Mouse (Mus musculus) T-cell, adult 66 days (primary cell): ENCODE measurements around the gene Dock4. TPM values are rescaled to one million over a fixed set of nuclear protein-coding genes. Genes with fewer than 3 reads are reported as not detected.

ENCODE experiments used
- total RNA-seq, 2 experiments: library from RNA; stranded (reverse); gene quantifications; 3 replicates in 1 of 2; 4 replicates in 1 of 2; pipeline ENCODE4 v1.2.4; 2023

Dock4 gene
- total RNA-seq = 1 to 10 TPM; 2.3 to 3.4 TPM

GRCm38 (mm10) chr12:40445648-40446449 is at the start of gene Dock4, which contains the start of gene Zfp277:
Dock4 (plus strand) TSS chr12:40445952.
Zfp277 (minus strand) TSS chr12:40445902.

Other genes starting within 250 kb of the Dock4 start
- gene Lsmem1, start 246.5 kb upstream of the Dock4 start, total RNA-seq = under 1 TPM; 0.47 to 0.59 TPM
- 100 to 1,000 TPM; 223 to 250 TPM for gene Ifrd1, start 197.4 kb upstream of the Dock4 start, total RNA-seq
- gene Zfp277, start 50 bp upstream of the Dock4 start, total RNA-seq = 10 to 100 TPM; 26.8 to 30.3 TPM